Mouse (Mus musculus) telencephalon, adult 2 months (tissue): ENCODE measurements around the gene Smpd1.

Source experiments
- DNase-seq: peaks from one replicate; pipeline ENCODE4 v3.0.0-alpha.2; 2011; ENCODE audit warnings: low read depth, low spot score

Smpd1 gene

DNA sequence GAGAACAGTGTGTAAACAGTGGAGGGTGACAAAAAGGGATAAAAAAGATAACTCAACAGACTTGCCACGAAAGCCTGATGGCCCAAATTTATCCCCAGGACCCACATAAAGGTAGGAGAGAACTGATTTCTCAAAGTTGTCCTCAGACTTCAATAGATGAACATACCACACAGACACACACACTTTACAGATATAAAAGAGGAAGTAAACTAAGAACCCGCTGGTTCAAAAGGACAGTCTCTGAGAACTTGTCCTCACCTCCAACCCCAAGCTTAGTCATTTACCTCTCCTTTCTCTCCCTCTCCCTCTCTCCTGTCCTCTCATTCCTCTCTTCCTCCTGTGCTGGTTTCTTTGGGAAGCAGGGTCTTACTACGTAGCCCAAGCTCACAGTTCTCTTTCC is 8.2 kb downstream of the Smpd1 start:
- no peak for DNase-seq

GRCm38 (mm10) chr7:105563367-105563766 is 9.2 kb downstream of the Smpd1 start:
- DNase-seq = no peak

- DNase-seq = no peak
These were observed 11.1 kb downstream of the Smpd1 start for GRCm38 (mm10) chr7:105565071-105565836.

DNA sequence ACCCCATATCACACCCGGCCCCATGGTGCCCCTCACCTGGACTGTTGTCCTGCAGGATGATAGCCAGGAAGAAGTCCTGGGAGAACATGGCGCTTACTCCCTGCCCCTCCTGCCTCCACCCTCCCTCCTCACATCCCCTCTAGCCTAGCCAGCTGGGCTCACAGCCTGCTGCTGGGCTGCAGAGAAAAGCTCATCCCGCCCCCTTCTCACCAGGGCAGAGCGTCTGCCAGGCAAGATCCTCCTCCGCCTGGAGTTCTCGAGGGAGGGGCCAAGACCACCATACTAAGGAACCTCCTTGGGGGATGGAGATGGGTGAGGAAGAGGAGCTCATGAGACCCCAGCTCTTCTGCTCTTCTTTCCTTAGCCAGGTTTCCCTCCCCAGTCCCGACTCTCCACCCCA is 14.4 kb downstream of the Smpd1 start:
- DNase-seq = peak; percentile 85

- DNase-seq = peak; percentile 91
These were observed 14.9 kb downstream of the Smpd1 start for GRCm38 (mm10) chr7:105568988-105569471.

GRCm38 (mm10) chr7:105569512-105570496 is 15.6 kb downstream of the Smpd1 start:
- DNase-seq = no peak

DNA sequence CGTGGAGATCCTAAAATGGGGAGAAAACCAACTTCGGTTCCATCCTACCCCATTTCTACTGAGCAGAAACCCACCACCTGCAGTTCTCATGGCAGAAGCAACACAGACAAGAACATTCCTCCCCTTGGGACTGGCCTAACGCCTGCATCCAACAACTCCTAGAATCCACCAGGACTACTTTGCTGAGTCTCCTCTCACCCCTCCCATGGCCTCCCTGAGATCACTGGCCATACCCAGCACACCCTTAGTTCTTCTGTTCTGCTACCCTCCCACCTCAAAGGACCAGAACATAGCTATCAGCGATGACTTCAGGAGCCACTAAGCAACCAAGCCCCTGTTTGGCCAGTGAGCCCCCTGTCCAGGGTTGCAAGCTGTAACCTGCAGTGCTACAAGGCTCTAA is 16.6 kb downstream of the Smpd1 start:
- no peak for DNase-seq

DNA sequence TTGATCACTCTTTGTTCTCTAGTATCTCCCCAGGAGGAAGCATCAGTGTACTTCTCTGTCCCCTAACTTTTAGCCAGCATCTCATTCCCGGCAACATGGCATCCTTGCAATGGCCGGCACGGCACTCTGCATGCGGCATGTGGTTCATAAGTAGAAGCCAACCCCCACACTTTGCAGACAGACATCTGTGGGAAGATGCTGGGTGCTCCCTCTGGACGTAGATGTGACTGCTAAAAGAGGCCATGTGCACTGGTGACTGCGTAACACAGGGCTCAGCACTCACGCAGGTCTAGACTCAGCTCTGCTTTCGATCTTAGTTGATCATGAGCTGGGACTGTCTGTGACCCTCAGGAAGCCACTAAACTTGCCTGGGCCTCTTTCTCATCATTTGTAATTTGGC is 18.8 kb downstream of the Smpd1 start:
- DNase-seq = no peak

GRCm38 (mm10) chr7:105574537-105574936 is 20.4 kb downstream of the Smpd1 start:
- no peak for DNase-seq

GRCm38 (mm10) chr7:105576166-105576748 is 22.1 kb downstream of the Smpd1 start:
- no peak for DNase-seq

- no peak for DNase-seq
These were observed 23.3 kb downstream of the Smpd1 start for GRCm38 (mm10) chr7:105577377-105577871.

- DNase-seq = no peak
These were observed 24.3 kb downstream of the Smpd1 start for GRCm38 (mm10) chr7:105578481-105578880.

DNA sequence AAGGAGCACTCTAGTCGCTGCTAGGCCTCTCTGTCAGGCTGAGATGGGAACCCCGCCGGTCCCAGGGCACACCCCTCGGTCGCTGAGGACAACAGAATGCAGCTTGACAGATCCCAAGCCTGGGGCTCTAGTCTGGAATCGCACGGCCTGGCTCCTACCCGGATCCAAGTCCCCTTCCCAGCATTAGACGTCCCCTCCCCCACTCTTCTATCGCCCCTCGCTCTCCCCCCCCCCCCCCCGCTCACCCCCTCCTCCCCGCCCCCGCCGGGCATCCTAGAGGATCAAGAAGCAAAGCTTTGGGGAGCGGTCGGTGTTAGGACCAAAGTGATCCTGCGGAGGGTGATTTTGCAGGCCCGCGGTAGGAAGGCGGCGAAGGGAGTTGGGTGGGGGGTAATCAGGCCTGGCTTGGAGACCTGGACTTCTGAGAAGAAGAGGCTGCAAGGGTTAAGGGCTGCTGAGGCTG is 26.5 kb downstream of the Smpd1 start:
- no peak for DNase-seq

- DNase-seq = no peak
These were observed 27.0 kb downstream of the Smpd1 start, which contains the start of gene Apbb1 for GRCm38 (mm10) chr7:105581094-105581703. Gene Apbb1 (minus strand): TSS chr7:105581653.

DNA sequence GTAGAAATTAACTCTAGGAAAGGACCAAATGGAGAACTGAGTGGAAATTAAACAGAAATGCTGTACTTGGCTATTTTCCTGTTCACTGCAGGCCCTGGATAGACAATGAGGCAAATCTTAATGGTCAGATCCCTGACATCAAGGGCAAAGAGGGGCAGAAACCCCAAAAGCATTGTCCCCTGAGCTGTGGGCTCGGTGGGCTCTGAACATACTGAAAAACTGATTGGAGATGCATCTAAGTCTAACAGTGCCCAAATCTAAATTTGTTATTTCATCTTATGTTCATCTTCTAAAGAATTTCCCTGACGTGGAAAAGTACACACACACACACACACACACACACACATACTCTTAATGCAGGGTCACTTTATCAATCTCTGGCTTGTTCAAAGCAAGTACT is 27.8 kb downstream of the Smpd1 start:
- DNase-seq = no peak

DNA sequence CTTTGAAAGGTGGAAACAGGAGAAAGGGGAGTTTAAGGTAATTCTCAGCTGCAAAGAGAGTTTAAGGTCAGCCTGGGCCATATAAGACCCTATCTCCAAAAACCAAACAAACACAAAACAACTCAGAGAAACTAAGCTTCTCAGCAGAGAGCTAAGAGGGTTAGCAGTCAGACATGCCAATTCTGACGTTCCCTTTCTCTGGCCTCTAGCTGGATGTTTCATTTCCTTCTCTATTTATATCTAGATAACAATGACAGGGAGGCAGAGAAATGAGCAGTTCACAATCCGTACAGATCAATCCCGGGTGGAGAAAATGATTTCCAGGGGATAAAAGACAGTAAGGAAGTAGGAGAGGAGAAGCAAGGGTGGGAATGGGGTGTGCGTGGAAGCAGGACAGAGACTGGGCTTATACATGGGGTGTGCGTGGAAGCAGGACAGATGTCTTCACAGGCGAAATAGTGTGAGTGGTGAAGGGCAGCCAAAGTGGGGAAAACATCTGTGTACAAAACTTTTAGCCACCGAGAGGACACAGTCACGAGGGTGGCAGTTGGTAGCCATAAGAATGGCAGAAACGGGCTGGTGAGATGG is 34.3 kb downstream of the Smpd1 start:
- DNase-seq = no peak

- no peak for DNase-seq
These were observed 35.9 kb downstream of the Smpd1 start for GRCm38 (mm10) chr7:105590097-105590496.

DNA sequence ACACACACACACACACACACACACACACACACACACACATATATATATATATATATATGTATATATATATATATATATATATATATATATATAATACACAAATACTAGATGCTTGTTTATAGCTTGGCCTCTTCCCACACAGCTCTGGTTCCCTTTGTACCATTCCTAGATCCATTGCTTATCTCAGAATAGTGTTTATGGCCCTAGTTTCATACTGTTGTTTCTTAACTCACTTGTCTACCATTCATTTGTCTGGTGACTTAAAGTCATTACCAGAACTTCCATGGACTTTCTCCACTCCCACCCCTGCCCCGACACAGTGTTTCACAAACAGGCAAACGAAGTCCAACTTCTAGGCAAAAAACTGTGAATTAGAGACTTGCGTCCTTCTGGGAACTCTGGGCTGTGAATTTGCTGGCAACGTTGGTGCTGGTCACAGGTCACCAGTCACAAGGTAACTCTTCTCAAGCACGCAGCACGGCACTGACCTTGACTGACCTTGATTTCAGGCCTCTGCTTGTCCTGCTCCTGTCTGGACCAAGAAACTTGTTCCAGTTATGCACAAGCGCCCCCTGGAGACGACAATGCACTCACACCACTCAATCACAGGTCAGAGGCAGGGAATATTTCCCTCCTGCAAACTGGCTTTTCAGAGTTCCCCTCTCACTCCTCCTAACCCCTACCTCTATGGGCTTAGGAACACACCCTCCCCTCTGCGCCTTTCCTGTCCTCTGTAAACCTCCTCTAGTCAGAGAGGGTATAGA is 48.9 kb downstream of the Smpd1 start:
- DNase-seq = no peak
